Mouse (Mus musculus): ENCODE measurements around the gene Abhd16b.

- TF ChIP-seq CHD2 (IDR thresholded peaks at IDR 0.05; ENCODE audit: low read length) (no peak), POLR2AphosphoS2 (IDR thresholded peaks at IDR 0.05; ENCODE audit: low read length) (no peak), POLR2A (IDR thresholded peaks at IDR 0.05; ENCODE audit: control insufficient read depth in 1 of 2, insufficient read depth in 1 of 2, low read depth in 1 of 2, low read length in 2 of 2, poor library complexity in 1 of 2) (no peak), CTCF (IDR thresholded peaks at IDR 0.05 in 2 of 3, conservative IDR thresholded peaks at IDR 0.05 in 1 of 3; ENCODE audit: control insufficient read depth in 1 of 3, insufficient read depth in 1 of 3, low read depth in 2 of 3, low read length in 3 of 3, poor library complexity in 1 of 3, severe bottlenecking in 1 of 3) (no peak), RAD21 (IDR thresholded peaks at IDR 0.05; ENCODE audit: low read depth, low read length) (no peak), EP300 (IDR thresholded peaks at IDR 0.05; ENCODE audit: low read depth in 1 of 2, low read length in 2 of 2) (no peak)
These were observed 44.5 kb downstream of the Abhd16b start for GRCm38 (mm10) chr2:181537444-181538047.

All from MEL (cell line).